Mouse (Mus musculus): ENCODE data around the gene Tnrc6b. TPM values are rescaled to one million over a fixed set of nuclear protein-coding genes. Genes with fewer than 3 reads are reported as not detected.

Gene Tnrc6b
- polyA plus RNA-seq, 1 experiment from 2014 or later: 37.7 TPM

DNA sequence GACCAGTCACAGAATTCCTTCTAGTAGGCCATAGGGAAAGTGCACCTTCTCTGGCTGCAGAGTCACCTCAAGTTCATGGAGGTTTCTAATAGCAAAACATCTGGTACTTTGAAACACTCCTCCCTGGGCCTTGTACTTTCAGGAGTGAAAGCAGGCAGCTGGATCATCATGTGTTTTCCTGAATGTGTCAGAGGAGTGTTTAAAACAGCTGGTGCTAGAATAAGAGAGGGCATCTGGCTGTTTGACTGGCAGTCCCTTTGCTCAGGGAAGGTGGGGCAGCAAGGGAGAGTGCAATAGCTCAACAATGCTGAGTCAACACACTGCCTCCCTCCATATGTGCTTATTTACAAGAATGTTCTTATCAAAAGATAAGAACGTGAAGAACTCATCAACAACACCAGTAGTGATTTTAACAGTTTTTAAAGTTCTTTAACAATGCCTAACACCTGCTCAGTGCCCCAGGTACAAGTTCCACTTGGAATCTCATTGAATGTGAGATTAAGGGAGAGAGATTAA, 60.9 kb downstream of the Tnrc6b start:
- H3K4me1 ChIP-seq: peaks cover 5% of the 10 kb centered on the region; the same call in 1 of the 2 replicates
- no peaks in the 10 kb centered on the region for H3K36me3 ChIP-seq
- H3K4me3 ChIP-seq: no peak overlapping the region
- ATAC-seq (ENCODE audit: insufficient number of reproducible peaks, insufficient read depth, low FRiP score, low TSS enrichment): no peak
- no peak overlapping the region for H3K4me2 ChIP-seq (replicated peaks)
- H3K27me3 ChIP-seq: no peaks in the 10 kb centered on the region
- 44% methylated on average over 1 of the region's 1 CpGs for WGBS
- H3K9ac ChIP-seq: no peak overlapping the region
- H3K9me3 ChIP-seq: no peaks in the 10 kb centered on the region
- H3K27ac ChIP-seq: no peak overlapping the region

DNA sequence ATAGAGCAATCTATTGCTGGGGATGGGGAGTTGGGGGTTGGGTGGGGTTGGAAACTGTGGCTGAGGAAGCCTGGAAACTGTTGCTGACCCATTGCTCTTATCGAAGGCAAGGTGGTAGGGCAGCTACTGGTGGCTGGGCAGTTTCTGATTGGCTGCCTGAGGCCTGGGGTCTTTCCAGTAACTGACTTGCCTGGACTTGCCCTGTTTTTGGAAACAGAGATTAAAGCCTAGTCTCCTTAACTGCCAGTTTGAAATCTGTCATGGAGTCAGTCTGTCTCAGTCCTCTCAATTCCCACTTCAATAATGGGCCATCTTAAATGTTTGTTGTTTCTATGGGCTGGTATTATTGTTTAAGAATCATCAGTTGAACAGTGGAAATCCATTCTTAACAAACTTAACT, 63.6 kb downstream of the Tnrc6b start:
- H3K4me2 ChIP-seq (replicated peaks): no peak overlapping the region
- 94% methylated on average over 1 of the region's 1 CpGs for WGBS
- no peaks in the 10 kb centered on the region for H3K36me3 ChIP-seq
- H3K27ac ChIP-seq: no peak overlapping the region
- H3K4me1 ChIP-seq: peaks cover 8% of the 10 kb centered on the region; the same call in 1 of the 2 replicates
- no peak for ATAC-seq (ENCODE audit: insufficient number of reproducible peaks, insufficient read depth, low FRiP score, low TSS enrichment)
- H3K4me3 ChIP-seq: no peak overlapping the region
- H3K9me3 ChIP-seq: no peaks in the 10 kb centered on the region
- no peak overlapping the region for H3K9ac ChIP-seq
- no peaks in the 10 kb centered on the region for H3K27me3 ChIP-seq

DNA sequence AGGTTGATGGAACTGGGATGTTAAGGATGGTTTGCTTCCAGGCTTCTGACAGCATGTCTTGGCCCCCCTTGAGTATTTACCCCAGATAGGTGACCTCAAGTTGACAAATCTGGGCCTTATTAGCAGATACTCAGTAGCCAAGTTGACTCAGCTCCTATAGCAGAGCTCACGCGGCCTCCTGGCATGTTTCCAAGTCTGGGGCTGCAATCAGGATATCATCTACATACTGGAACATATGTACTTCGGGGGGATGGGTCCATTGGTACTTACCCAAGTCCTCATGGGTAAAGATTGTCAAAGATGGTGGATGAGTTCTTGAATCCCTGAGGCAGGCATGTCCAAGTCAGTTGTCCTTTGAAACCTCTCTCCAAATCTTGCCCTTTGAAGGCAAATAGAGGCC, 67.9 kb downstream of the Tnrc6b start:
- Histone ChIP-seq H3K4me3 (no peak overlapping the region), H3K27me3 (no peaks in the 10 kb centered on the region), H3K9ac (no peak overlapping the region), H3K4me1 (peaks cover 3% of the 10 kb centered on the region; the same call in 1 of the 2 replicates), H3K36me3 (no peaks in the 10 kb centered on the region), H3K4me2 (replicated peaks) (no peak overlapping the region), H3K9me3 (no peaks in the 10 kb centered on the region), H3K27ac (no peak overlapping the region)
- no peak for ATAC-seq (ENCODE audit: insufficient number of reproducible peaks, insufficient read depth, low FRiP score, low TSS enrichment)
- 62% methylated on average over 3 of the region's 3 CpGs for WGBS

DNA sequence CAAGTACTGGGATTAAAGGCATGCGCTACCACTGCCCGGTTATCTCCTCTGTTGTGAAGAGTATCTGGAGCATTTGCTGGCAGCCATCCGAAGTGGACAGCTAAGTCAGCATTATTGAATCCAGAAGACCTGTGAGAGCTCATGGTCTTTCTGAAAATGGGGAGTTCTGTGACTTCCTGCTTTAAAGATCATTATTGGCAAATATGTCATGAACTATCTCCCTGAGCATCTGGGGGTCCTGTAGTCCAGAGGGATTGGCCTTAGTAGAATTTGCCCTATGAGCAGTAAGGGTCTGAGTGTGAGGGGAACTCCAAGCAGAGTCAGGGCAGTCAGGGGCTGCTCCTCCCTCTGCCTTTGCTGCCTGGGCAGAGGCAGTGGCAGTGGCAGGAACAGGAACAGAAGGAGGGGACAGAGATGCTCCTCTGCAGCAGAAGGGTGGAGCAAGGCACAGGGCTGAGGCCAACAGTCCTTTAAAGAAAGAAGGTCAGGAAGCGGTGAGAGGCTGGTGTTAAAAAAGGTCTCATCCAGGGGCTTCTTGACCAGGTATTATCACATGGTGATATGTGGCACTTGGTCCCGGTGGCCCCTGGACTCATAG, 69.1 kb downstream of the Tnrc6b start:
- Histone ChIP-seq H3K9me3 (no peaks in the 10 kb centered on the region), H3K27me3 (no peaks in the 10 kb centered on the region), H3K4me1 (peaks cover 8% of the 10 kb centered on the region; the same call in 1 of the 2 replicates), H3K4me3 (no peak overlapping the region), H3K27ac (no peak overlapping the region), H3K9ac (no peak overlapping the region), H3K36me3 (no peaks in the 10 kb centered on the region), H3K4me2 (replicated peaks) (no peak overlapping the region)
- WGBS: 93% methylated on average over 5 of the region's 5 CpGs
- ATAC-seq (ENCODE audit: insufficient number of reproducible peaks, insufficient read depth, low FRiP score, low TSS enrichment): no peak

DNA sequence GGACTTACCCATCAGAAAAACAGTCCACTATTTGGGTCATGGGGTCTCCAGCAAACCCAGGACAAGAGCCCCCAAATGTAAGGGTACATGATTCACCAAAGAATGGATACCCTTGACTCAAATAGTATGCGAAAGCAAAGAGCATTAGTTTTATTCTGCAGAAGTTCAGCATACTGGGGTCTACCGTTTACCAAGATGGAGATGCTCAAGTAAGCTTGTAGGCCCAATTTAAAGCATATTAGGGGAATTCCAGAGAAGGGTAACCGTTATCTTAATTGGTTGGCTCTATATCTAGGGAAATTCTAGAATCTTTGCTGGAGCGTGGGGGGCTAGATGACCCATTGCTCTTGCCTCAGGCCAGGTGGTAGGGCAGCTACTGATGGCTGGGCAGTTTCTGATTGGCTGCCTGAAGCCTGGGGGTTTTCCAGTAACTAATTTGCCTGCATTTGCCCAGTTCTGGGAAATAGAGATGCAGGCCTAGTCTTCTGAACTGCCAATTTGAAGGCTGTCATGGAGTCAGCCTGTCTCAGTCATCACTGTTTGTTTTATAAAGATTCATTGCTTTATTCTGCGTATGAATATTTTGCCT, 70.2 kb downstream of the Tnrc6b start:
- no peak overlapping the region for H3K9ac ChIP-seq
- no peak for ATAC-seq (ENCODE audit: insufficient number of reproducible peaks, insufficient read depth, low FRiP score, low TSS enrichment)
- H3K27ac ChIP-seq: no peak overlapping the region
- no peaks in the 10 kb centered on the region for H3K27me3 ChIP-seq
- no peaks in the 10 kb centered on the region for H3K9me3 ChIP-seq
- WGBS: 84% methylated on average over 5 of the region's 5 CpGs
- no peak overlapping the region for H3K4me2 ChIP-seq (replicated peaks)
- no peaks in the 10 kb centered on the region for H3K36me3 ChIP-seq
- H3K4me3 ChIP-seq: no peak overlapping the region
- peaks cover 8% of the 10 kb centered on the region; the same call in 1 of the 2 replicates for H3K4me1 ChIP-seq

DNA sequence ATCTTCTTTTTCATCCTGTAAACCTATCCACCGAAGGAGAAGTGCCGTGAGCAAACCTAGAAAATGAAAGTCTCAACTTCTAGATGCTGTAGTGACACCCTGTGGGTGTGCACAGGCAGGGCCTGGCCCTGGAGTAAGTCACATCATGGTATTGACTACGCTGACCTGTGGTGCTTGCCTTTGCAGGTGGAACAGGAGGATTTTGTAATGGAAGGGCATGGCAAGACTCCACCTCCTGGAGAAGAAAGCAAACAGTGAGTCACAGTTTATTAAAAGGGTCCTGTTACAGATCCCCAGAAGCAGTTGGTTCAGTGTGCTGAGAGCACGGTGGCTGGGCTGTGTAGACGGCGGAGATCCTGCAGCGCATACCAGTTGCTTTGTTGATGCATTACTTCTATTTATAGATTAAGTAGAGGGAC, 73.4 kb downstream of the Tnrc6b start:
- ATAC-seq (ENCODE audit: insufficient number of reproducible peaks, insufficient read depth, low FRiP score, low TSS enrichment): no peak
- H3K4me3 ChIP-seq: no peak overlapping the region
- 48% methylated on average over 7 of the region's 7 CpGs for WGBS
- no peaks in the 10 kb centered on the region for H3K36me3 ChIP-seq
- H3K4me1 ChIP-seq: peaks cover 5% of the 10 kb centered on the region; the same call in 1 of the 2 replicates
- H3K27ac ChIP-seq: no peak overlapping the region
- H3K4me2 ChIP-seq (replicated peaks): no peak overlapping the region
- H3K27me3 ChIP-seq: no peaks in the 10 kb centered on the region
- H3K9me3 ChIP-seq: no peaks in the 10 kb centered on the region
- H3K9ac ChIP-seq: no peak overlapping the region

DNA sequence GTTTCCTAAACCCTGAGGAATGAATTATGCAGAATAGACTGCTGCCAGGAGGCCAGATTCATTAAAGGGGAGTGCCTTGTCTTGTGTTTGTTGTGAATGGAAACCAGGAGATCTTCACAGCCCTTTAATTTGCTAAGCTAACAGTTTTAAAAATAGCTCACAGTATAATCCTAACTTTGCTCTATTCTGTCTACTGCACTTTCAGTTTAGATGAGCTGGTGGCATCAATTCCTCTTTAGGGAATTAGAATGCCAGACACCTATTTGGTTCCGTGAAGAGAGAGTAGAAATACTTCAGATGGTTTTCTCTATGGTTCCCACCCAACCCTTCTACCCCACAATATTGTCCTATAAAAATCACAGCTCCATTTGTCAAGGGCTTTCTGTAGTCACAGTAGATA, 74.6 kb downstream of the Tnrc6b start:
- Histone ChIP-seq H3K4me2 (replicated peaks) (no peak overlapping the region), H3K4me1 (peaks cover 5% of the 10 kb centered on the region; the same call in 1 of the 2 replicates), H3K4me3 (no peak overlapping the region), H3K9me3 (no peaks in the 10 kb centered on the region), H3K9ac (no peak overlapping the region), H3K36me3 (no peaks in the 10 kb centered on the region), H3K27me3 (no peaks in the 10 kb centered on the region), H3K27ac (no peak overlapping the region)
- 72% methylated on average over 1 of the region's 1 CpGs for WGBS
- ATAC-seq (ENCODE audit: insufficient number of reproducible peaks, insufficient read depth, low FRiP score, low TSS enrichment): no peak

DNA sequence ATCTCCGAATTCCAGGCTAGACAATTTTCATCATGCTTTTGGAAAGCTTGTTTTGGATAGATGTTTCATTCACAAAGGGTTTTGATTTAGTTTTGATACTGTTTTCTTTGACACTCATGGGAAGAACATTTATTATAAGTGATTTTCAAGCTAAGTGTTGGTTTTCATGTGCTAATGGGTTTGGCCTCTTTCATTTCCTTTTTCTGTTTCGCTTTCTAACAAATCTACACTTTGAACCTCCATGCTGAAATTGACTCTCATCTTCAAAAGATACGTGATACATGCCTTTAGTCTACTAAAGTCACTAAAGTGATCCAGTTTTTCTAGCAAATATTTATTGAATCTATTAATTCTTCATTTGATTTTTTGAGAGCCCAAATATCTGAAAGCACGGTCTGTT, 76.6 kb downstream of the Tnrc6b start:
- WGBS: 91% methylated on average over 4 of the region's 4 CpGs
- H3K27ac ChIP-seq: no peak overlapping the region
- no peak overlapping the region for H3K9ac ChIP-seq
- H3K36me3 ChIP-seq: no peaks in the 10 kb centered on the region
- H3K4me2 ChIP-seq (replicated peaks): no peak overlapping the region
- no peak overlapping the region for H3K4me3 ChIP-seq
- H3K4me1 ChIP-seq: peaks cover 5% of the 10 kb centered on the region; the same call in 1 of the 2 replicates
- H3K9me3 ChIP-seq: no peaks in the 10 kb centered on the region
- no peak for ATAC-seq (ENCODE audit: insufficient number of reproducible peaks, insufficient read depth, low FRiP score, low TSS enrichment)
- no peaks in the 10 kb centered on the region for H3K27me3 ChIP-seq

DNA sequence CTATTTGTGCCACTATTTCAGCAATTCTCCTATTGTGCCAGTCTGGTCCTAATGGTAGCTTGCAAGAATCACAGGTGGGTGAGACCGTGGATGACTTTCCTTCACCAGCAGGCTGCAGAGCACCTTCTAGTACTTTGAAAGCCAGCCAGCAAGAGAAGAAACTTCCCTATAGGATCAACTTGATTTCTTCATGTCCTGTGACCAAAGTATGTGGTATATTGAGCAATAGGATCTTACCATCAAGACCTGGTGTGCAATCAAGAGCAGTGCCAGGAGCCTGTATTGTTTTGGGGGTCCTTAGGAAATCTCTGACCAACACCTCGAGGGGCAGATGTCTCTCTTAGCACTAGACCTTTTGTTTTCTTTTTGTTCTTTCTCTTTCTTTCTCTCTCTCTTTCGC, 81.4 kb downstream of the Tnrc6b start:
- H3K9me3 ChIP-seq: no peaks in the 10 kb centered on the region
- H3K27ac ChIP-seq: no peak overlapping the region
- peaks cover 3% of the 10 kb centered on the region; the same call in 1 of the 2 replicates for H3K4me1 ChIP-seq
- H3K4me3 ChIP-seq: no peak overlapping the region
- no peaks in the 10 kb centered on the region for H3K27me3 ChIP-seq
- 78% methylated on average over 3 of the region's 3 CpGs for WGBS
- no peak for ATAC-seq (ENCODE audit: insufficient number of reproducible peaks, insufficient read depth, low FRiP score, low TSS enrichment)
- no peak overlapping the region for H3K4me2 ChIP-seq (replicated peaks)
- no peak overlapping the region for H3K9ac ChIP-seq
- H3K36me3 ChIP-seq: no peaks in the 10 kb centered on the region

DNA sequence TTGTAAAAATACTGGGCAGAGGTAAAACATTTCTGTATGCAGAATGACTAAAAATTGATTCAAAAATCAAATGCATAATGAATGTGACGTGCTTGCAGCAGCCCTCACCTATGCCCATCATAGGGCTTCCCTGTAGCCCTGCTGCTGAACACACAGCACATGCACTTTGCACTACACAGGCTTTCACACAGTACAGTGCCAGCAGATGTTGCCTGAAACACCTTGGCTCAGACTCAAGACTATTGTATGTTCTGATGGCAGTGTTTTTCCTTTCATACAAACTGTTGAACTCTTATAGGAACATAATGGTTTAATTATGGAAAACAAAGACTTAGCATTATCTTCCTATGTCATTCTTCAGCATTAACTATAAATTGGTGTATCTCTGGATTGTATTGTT, 84.0 kb downstream of the Tnrc6b start:
- H3K4me1 ChIP-seq: peaks cover 6% of the 10 kb centered on the region; the same call in 1 of the 2 replicates
- H3K4me2 ChIP-seq (replicated peaks): no peak overlapping the region
- ATAC-seq (ENCODE audit: insufficient number of reproducible peaks, insufficient read depth, low FRiP score, low TSS enrichment): no peak
- no peak overlapping the region for H3K27ac ChIP-seq
- no peaks in the 10 kb centered on the region for H3K27me3 ChIP-seq
- H3K36me3 ChIP-seq: no peaks in the 10 kb centered on the region
- 87% methylated on average over 1 of the region's 1 CpGs for WGBS
- no peaks in the 10 kb centered on the region for H3K9me3 ChIP-seq
- H3K4me3 ChIP-seq: no peak overlapping the region
- H3K9ac ChIP-seq: no peak overlapping the region

DNA sequence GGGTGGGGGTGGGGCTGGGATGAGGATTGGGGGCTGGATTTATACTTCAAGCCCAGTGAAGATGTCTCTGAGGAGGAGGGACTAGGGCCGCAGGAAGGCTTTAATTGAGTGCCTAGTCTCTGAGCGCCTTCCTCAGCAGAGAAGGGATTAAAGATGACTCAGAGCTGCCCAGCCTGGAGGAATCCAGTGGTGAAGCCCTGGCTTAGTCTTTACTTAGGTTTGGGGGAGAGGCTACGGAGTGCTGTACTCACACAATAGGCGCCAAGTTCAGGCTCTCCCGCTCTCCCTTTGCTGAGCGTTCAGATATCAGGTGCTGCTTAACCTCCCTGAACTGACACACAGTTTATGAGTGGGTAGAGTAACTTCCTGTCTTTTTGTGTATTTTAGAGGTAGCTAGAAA, 86.6 kb downstream of the Tnrc6b start:
- Histone ChIP-seq H3K9me3 (no peaks in the 10 kb centered on the region), H3K27me3 (no peaks in the 10 kb centered on the region), H3K4me1 (peaks cover 23% of the 10 kb centered on the region), H3K4me2 (replicated peaks) (peak overlapping the region; percentile 61), H3K9ac (peak overlapping the region; percentile 58), H3K4me3 (peak overlapping the region; percentile 59), H3K27ac (peak overlapping the region; percentile 86), H3K36me3 (no peaks in the 10 kb centered on the region)
- peak; percentile 74 for ATAC-seq (ENCODE audit: insufficient number of reproducible peaks, insufficient read depth, low FRiP score, low TSS enrichment)
- WGBS: 4% methylated on average over 6 of the region's 6 CpGs

DNA sequence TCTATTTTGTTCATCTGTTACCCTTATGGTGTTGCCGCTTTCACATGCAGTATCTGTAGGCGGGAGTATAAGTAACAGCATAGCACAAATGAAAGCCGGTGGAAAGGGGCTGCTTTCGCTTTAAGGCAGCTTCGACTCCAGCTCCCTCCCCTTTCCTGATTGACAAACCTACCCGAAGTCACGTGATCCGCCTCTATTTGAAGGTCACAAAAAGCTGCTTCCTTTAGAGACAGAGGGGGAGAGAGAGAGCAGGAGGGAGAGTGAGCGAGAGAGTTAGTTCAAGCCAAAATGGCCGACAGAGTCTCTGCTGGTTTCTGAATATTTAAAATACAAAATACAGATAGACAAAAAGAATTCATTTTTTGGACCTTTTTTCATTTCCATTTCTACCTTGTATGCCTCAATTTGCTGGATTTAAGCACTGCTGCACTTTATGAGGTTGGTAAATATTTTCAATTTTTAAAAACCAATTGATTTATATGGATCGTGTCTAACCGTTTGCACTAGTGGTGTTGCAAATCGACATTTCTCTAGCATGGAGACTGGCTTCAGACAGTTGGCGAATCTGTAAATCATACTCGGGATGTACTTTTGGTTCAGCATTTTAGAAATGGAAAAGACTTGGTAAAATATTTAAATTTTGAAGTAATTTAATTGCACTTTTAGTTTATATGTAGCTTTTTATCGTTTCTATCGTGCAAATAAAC, 87.4 kb downstream of the Tnrc6b start:
- Histone ChIP-seq H3K4me1 (peaks cover 29% of the 10 kb centered on the region), H3K4me3 (peak overlapping the region; percentile 59), H3K27me3 (no peaks in the 10 kb centered on the region), H3K27ac (peak overlapping the region; percentile 88), H3K36me3 (no peaks in the 10 kb centered on the region), H3K4me2 (replicated peaks) (peak overlapping the region; percentile 61), H3K9me3 (no peaks in the 10 kb centered on the region), H3K9ac (peak overlapping the region; percentile 71)
- under 1% methylated on average over 17 of the region's 17 CpGs for WGBS
- peak; percentile 81; the same call in 1 of the 2 replicates for ATAC-seq (ENCODE audit: insufficient number of reproducible peaks, insufficient read depth, low FRiP score, low TSS enrichment)
